ENCODE assay signal across 29 mouse cellular contexts in the genomic region with DNA sequence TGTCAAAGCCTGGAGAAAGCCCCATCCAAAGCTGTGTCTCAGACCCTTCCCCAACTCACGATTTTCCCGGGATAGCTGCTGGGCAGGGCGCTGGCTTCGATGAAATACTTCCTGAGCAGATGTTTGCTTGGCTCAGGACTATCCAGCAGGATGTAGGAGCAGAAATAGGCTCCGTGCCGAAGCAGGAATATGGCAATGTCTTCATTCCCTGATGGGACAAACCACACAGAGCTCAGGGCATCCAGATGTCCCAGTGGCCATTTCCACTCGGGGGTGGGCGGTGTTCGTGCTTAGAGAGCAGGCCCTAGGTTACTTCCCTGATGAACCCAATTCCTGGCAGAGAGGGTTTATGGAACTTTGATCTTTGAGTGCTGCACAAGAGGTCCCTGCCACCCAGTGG. TPM values are rescaled to one million over a fixed set of nuclear protein-coding genes. Genes with fewer than 3 reads are reported as not detected.
DNase-seq lines count a peak whose midpoint lies in the region; ATAC-seq lines count a peak whose summit lies in the region.
"Had no signal": no experiment of that assay in that cellular context is flagged by ENCODE, and none has a peak within 500 bp of the region (broad histone marks: within the 10 kb centered on the region; RNA-seq: fewer than 3 reads in every experiment).

No protein-coding gene starts in this region.

- no peak for ATAC-seq in heart, embryonic 11.5 days (replicated peaks; ENCODE audit: insufficient number of reproducible peaks, low FRiP score, low TSS enrichment)
- ATAC-seq: forebrain, embryonic 14.5 days; hindbrain, postnatal 0 days had no signal

- H3K27ac ChIP-seq in heart, embryonic 11.5 days (ENCODE audit: low read depth, low read length), result no peak overlapping the region
- H3K27ac ChIP-seq in hindbrain, embryonic 10.5 days, result no peak overlapping the region
- H3K27ac ChIP-seq: embryonic facial prominence, embryonic 15.5 days; forebrain, embryonic 10.5 days; hindbrain, embryonic 13.5 days; hindbrain, postnatal 0 days had no signal

- H3K36me3 ChIP-seq in heart, embryonic 11.5 days (ENCODE audit: control insufficient read depth, insufficient read depth, low read length), result peaks cover 3% of the 10 kb centered on the region; the same call in 1 of the 2 replicates
- no peaks in the 10 kb centered on the region for H3K36me3 ChIP-seq in hindbrain, embryonic 10.5 days
- H3K36me3 ChIP-seq: G1E; hindbrain, embryonic 13.5 days had no signal

- no peaks in the 10 kb centered on the region for H3K27me3 ChIP-seq in heart, embryonic 11.5 days (ENCODE audit: control insufficient read depth, insufficient read depth, low read length)
- H3K27me3 ChIP-seq in hindbrain, embryonic 10.5 days (ENCODE audit: insufficient read depth, poor library complexity, severe bottlenecking), result no peaks in the 10 kb centered on the region
- H3K27me3 ChIP-seq: embryonic facial prominence, embryonic 15.5 days; hindbrain, embryonic 13.5 days had no signal

- H3K4me1 ChIP-seq in heart, embryonic 11.5 days (ENCODE audit: control insufficient read depth, insufficient read depth, low read length), result no peaks in the 10 kb centered on the region
- H3K4me1 ChIP-seq in hindbrain, embryonic 10.5 days (replicated peaks), result no peaks in the 10 kb centered on the region; the same call in 1 of the 2 replicates
- H3K4me1 ChIP-seq: embryonic facial prominence, embryonic 15.5 days; hindbrain, embryonic 13.5 days had no signal

- H3K4me2 ChIP-seq in heart, embryonic 11.5 days, result no peak overlapping the region
- H3K4me2 ChIP-seq: embryonic facial prominence, embryonic 15.5 days; hindbrain, embryonic 13.5 days had no signal

- 83% methylated on average over 9 of the region's 9 CpGs for WGBS in heart, embryonic 11.5 days (ENCODE audit: insufficient replicate concordance)
- 87% methylated on average over 9 of the region's 9 CpGs for WGBS in hindbrain, embryonic 10.5 days

- DNase-seq in heart, adult 11 months, result peak; percentile 97
- DNase-seq in heart, adult 9 months (ENCODE audit: low spot score in 2 of 2), result peak; percentile 56 to 69
- DNase-seq in heart, postnatal 25 days (ENCODE audit: low spot score), result no peak
- DNase-seq in heart, postnatal 10 days, result peak; percentile 42 to 50
- no peak for DNase-seq in hindbrain, embryonic 10.5 days (ENCODE audit: low spot score)
- DNase-seq in right cerebral cortex, postnatal 10 days (ENCODE audit: low spot score in 2 of 2), result no peak
- DNase-seq: adrenal gland, postnatal 10 days; cerebellum, adult 11 months; cerebellum, adult 8-10 months; cerebellum, postnatal 14 days; embryo, embryonic 11 days; kidney, adult 11 months had no signal

- no peaks in the 10 kb centered on the region for H3K9me3 ChIP-seq in heart, embryonic 11.5 days (replicated peaks; ENCODE audit: control insufficient read depth, low read length)
- no peaks in the 10 kb centered on the region for H3K9me3 ChIP-seq in hindbrain, embryonic 10.5 days
- H3K9me3 ChIP-seq: embryonic facial prominence, embryonic 15.5 days; forebrain, embryonic 10.5 days; G1E; hindbrain, embryonic 13.5 days had no signal

- H3K9ac ChIP-seq in heart, embryonic 11.5 days (ENCODE audit: low read depth, low read length), result no peak overlapping the region
- H3K9ac ChIP-seq: embryonic facial prominence, embryonic 15.5 days; hindbrain, embryonic 13.5 days had no signal

- intact Hi-C loops in heart, postnatal 25 days (cut with DNase I), result no loop called here
- intact Hi-C loops in heart, postnatal 10 days (cut with DNase I), result no loop called here

- no peak overlapping the region for H3K4me3 ChIP-seq in heart, embryonic 11.5 days (ENCODE audit: low read depth, low read length)
- H3K4me3 ChIP-seq in hindbrain, embryonic 10.5 days, result no peak overlapping the region
- H3K4me3 ChIP-seq: embryonic facial prominence, embryonic 15.5 days; erythroblast, embryonic 14.5 days; forebrain, embryonic 10.5 days; hindbrain, embryonic 13.5 days had no signal

RNA-seq across cellular contexts. Expression of gene Gm10974, which starts 35.1 kb away (rescaled TPM):
- polyA plus RNA-seq in heart, embryonic 11.5 days (2014; fragmentation: Nextera tagmentation; extraction: Ambion mirVana), result not detected in 2 replicates
- total RNA-seq in heart, postnatal 25 days (2021), result not detected
- total RNA-seq in heart, postnatal 10 days (2021), result not detected
- polyA plus RNA-seq in hindbrain, embryonic 10.5 days (2016; fragmentation: Nextera tagmentation; extraction: Ambion mirVana), result not detected in 2 replicates
- total RNA-seq: adrenal gland, postnatal 10 days; adrenal gland, postnatal 4 days; common myeloid progenitor, adult 5-6 weeks; G1E; gastrocnemius, postnatal 4 days; heart, postnatal 36 days; hindbrain, postnatal 0 days had no signal
- polyA plus RNA-seq: brain, embryonic 14.5 days; embryonic facial prominence, embryonic 11.5 days; embryonic facial prominence, embryonic 15.5 days; erythroblast, embryonic 14.5 days; forebrain, embryonic 10.5 days; forebrain, embryonic 14.5 days; G1E; heart, embryonic 14.5 days; hindbrain, embryonic 13.5 days; hindbrain, postnatal 0 days; intestine, embryonic 14.5 days; kidney, embryonic 14.5 days had no signal

RNA-seq across cellular contexts. Expression of gene Lrrk1, which starts 57.5 kb away (rescaled TPM):
- polyA plus RNA-seq in heart, embryonic 11.5 days (2014; fragmentation: Nextera tagmentation; extraction: Ambion mirVana), result 6.3 and 7.8 TPM in 2 replicates
- 10 to 100 TPM in 1 of 2 experiments, 1 to 10 TPM in 1; 9.9 to 10.5 TPM for total RNA-seq in heart, postnatal 25 days (2021)
- total RNA-seq in heart, postnatal 10 days (2021), result 10 to 100 TPM; 11.9 to 13.3 TPM
- polyA plus RNA-seq in hindbrain, embryonic 10.5 days (2016; fragmentation: Nextera tagmentation; extraction: Ambion mirVana), result 4.7 and 5.3 TPM in 2 replicates
- polyA plus RNA-seq: G1E had no signal

Comparison
In these comparisons a context has a peak if more than half of its experiments do, and no peak if none do; other contexts are left out.
1. DNase-seq: peak in heart, adult 11 months (single experiment), heart, adult 9 months (2 of 2) and heart, postnatal 10 days (2 of 2); none in heart, postnatal 25 days (single experiment), hindbrain, embryonic 10.5 days (single experiment) and right cerebral cortex, postnatal 10 days (0 of 2).